Mouse (Mus musculus): ENCODE results near the gene Nmt1.

The Nmt1 gene

DNA sequence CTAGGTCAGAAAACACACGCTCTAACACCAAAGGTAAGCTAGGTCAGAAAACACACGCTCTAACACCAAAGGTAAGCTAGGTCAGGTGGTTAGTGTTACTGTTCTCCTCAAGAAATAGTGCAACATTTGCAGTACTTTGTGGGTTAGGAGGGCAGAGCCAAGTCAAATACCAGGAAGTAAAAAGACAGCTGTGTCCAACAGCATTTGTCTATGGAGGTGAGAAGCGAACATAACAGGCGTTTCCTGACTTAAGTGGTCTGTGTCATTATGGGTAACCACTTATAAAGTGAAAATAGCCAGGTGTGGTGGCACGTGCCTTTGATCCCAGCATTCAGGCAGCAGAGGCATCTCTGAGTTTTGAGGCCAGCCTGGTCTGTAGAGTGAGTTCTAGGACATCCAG is 21.6 kb downstream of the Nmt1 start:
- DNase-seq = no peak

DNA sequence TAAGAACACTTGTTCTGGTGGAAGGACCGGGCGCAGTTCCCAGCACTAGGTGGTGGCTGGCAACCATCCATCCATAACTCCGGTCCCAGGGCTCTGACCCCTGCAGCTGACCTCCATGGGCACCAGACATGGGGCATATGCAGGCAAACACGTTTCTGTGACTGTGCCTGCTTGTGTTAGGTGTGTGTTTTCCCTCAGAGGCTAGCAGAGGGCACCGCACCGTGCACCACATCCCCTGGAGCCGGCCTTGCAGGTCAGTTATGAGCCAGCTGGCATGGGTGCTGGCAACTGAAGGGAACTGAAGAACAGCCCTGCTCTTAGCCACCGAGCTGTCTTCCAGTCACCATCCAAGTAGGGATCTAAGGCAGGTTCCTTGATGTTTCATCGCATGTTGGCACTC is 22.2 kb downstream of the Nmt1 start:
- no peak for DNase-seq

DNA sequence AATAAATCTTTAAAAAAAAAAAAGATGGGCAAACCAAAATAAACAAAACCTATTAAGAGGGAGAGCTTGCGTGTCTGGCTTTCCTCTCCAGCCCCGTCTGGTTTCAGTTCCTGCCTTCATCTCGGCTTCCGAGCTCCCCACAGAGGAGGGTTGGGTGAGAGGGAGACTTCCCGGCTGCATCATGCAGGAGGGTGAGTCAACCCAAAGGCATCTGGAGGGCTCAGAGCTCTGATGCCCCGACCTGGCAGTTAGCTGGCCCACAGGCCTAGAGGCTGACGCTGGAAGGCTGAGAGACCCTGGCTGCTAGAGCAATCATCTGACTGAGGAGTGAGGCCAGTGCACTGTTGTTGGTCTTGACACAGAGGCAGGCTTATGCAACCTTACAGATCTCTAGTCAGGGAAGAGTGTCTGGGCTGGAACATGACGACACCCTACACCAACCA is 23.3 kb downstream of the Nmt1 start:
- no peak for DNase-seq

DNA sequence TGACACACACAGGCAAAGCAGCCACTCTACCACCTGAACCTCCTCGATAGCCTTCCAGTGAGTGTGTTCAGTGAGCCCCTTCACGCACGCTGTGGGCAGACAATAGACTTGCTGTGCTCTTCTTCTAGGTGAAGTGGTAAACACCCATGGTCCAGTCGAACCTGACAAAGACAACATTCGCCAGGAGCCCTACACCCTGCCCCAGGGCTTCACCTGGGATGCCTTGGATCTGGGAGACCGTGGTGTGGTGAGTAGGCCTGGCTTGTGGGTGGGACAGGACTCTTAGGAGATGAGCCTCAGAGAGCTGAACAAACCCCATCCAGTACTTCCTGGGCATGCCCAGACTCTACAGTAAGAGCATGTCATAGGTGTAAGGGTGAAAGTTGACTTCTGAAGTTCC is 24.1 kb downstream of the Nmt1 start:
- DNase-seq = no peak

DNA sequence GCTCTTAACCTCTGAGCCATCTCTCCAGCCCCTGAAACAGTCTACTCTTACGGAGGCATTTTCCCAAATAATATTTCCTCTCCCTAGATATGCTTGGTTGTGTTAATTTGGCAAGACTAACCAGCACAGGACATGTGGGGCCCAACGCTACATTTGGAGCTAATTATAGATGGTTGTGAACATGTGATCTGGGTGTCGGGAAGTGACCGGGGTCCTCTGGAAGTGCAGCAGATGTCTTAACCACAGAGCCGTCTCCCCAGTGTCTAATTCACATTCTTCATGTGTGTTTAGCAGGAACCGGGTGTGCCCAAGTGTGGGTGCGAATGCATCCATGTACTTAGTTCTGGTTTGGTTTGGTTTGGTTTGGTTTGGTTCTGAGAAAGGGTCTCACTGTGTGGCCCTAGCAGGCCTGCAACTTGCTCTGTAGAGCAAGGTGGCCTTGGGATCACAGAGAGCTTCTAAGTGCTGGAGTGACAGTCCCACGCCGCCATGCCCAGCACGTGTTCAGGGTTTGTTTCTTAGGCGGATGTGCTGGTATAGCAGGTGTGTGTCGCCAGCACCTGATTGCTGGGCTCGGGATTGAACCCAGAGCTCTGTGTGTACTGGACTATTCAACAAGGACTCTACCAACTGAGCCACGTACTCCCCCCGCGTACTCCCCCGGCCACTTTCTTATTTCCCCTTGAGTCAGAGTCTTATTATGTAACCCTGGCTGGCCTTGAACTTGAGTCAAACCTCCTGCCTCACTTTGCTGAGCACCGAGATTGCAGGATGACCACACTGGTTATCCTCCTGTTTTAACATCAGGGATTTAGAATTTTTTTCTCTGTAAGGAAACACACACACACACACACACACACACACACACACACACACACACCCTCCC is 25.4 kb downstream of the Nmt1 start:
- no peak for DNase-seq

DNA sequence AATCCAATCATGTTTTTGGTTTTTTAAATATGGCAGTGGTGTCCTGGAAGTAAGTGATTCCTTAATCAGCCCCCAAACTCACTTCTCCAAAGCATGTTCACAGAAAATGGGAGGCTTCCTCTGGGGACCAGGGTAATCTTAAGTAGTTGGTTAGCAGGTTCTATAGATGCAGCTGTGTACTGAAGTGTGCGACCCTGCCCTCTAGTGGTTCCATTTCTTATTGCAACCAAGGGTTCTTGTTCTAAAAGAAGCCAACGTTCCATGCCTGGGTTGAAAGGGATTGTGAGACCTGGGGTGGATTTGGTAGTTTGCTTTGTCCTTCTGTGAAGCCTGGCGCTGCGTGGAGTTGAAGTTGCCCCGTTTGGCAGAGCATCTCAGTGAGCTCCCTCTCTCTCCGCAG is 26.8 kb downstream of the Nmt1 start:
- DNase-seq = peak; percentile 78

DNA sequence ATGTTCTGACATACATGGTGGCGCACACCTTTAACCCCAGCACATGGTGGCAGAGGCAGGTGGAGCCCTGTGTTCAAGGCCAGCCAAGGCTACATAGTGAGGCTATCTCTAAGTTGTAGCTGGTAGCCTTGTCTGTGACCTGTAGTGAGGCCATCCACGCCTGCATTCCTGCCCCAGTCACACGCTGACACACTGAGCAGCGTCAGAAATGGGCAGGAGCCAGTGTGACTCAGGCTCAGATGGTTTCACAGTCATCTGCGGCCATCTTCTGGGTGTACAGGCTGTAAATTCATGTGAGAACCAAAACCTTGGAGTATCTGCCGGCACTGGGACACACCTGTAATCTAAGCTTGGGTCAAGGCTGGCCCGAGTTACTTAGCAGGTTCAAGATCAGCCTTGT is 28.6 kb downstream of the Nmt1 start:
- DNase-seq = no peak

DNA sequence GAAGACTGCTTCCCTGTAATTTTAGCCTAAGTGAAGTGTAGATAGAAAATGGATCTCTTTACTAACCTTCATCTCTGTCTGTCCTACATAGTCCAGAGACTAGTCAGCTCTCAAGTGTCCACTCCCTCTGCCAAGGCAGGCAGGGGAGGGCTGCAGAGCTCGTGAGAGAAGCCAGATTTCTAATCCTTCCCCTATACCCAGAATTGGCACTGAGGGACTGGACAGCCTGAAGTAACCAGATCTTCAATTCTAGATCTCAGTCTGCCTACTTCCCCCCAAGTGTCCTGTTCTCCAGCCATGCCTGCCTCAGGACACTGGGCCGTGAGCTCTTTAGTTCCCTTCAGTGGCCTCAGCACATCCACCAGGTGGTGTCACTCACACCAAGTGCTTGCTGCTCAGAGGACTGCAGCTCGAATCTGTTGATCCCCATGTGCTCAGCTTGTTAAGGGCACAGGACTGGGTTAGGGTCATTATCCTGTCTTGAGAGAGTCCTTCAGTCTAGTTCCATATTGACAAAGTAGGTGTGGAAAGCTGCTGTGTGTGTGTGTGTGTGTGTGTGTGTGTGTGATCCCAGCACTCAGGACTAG is 30.6 kb downstream of the Nmt1 start:
- no peak for DNase-seq

DNA sequence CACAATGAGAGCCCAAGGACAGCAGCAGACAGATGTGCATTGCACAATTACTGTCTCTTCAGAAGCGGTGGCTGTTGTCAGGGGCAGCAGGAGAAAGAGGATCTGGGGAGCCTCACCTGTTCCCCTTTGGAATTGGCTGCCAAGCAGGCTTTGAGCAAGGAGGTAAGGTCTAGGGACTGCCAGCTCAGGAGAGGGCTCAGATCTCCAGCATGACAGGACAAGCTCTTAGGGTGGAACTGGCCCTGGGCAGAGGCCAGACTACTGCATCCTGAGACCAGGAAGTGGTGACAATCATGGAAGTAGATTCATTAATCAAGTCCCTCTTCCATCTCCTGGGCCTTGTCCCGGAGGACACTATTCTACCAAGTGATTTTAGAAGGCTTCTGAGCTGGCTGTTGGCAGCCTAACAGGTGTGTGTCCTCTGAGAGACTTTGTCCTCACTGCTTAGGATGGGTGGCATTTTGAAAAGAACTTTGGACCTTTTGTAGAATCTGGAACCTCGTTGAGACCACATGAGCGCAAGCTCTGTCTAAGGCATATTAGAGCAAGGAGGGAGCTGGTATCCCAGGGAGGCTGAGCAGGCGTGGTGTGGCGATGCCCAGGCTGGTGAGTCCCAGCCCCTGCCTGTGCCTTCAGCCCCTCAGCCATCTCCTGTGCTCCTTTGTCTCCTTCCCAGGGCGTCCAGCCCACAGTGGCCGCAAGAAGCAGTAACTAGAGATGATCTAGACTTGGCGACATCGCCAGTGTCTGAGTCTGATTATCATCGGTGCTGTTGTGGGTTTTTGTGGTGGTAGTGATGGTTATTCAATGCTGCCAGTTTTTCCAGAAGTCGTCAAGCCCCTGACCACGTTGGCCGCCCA is 38.4 kb downstream of the Nmt1 start:
- DNase-seq = no peak

DNA sequence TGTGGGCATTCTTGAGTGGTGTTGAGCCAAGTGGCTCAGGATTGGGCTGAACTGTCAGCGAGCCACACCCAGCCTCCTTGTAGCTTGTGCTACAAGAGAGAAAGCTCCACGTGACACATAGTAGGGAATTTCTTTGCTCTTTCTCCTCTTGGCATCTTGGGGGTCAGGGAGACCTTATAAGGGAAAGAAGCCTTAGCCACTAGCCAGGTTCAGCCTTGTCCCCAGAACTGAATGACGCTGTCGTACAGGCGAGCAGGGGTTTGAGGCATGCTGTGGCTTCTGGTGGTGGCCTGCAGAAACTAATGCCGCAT is 39.0 kb downstream of the Nmt1 start:
- no peak for DNase-seq

DNA sequence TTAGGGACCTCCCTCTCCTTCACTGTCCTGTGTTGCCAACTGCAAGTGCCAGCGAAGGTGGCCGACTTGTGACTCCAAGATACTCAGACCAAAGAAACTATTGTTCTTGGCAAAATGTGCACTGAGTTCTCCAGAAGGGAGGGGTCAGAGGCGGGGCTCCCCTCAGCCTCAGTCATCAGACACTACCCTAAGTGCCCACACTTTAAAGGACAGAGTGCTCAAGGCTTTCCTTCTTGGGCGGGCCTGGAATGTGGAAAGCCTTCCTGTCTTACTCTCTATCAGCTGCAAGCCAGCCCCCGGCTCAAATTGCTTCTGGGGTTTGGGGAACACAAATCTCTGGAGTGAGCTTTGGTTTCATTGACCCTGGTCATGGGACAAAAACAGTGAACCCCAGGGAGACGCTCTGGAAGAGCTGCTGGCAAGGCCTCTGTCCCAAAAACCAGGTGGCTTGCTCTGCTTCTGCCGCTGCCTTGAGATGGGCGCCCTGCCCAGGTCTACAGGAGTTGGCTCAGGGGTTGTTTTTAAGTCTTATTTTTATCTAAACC is 39.5 kb downstream of the Nmt1 start:
- no peak for DNase-seq

DNA sequence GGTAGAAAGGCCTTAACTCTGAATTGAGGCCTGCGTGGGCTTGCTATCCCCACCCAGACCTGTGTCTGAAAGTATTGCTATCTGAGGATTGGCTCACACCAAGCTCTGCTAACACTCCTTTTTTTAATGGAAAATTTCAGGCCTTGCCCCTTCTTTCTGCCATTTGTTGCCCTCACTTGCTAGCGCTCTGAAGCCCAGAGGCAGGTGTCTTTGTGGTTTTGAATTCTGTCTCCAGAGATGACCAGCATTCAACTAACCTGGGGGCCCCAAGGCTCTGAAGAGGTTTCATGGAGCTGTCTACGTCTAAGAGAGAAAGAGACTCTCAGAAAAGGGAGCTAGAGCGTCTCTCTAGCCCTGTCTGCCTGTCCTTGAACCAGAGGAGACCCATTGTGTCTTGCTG is 40.3 kb downstream of the Nmt1 start:
- no peak for DNase-seq

DNA sequence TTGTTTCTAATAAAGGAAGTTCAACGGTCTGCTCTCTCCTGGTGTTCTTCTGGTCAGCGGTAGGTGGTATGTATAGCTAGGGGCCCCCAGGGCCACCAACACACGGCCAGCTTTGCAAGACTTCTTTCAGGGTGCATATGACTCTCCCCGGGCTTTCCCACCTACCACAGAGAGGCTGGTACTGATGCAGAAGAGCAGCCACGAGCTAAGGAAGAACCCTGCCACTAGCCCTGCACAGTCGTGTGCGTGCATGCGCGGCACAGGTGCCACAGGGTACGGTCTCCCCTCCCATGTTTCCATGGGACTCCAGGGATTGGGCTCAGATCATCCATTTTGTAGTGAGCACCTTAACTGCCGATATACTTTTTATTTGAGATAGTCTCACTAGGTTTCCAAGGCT is 40.9 kb downstream of the Nmt1 start:
- DNase-seq = no peak

DNA sequence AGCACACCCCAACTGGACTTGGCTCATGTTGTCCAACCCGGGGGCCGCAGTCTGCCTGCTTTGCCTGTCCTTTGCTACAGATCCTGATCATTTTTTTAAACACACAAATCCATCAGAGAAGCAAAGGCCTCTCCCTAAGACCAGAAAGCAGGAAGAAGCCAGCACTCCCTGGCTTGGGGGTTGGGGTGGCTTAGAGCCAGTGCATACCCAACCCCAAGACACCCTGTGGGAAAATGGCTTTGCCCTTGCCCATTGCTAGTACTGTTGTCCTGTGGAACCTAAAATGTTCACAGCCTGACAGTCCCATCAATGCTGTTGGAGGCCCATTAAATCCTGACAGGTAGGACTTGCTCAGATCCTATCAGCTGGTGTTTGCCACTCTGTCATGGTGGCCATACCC is 41.7 kb downstream of the Nmt1 start:
- no peak for DNase-seq

DNA sequence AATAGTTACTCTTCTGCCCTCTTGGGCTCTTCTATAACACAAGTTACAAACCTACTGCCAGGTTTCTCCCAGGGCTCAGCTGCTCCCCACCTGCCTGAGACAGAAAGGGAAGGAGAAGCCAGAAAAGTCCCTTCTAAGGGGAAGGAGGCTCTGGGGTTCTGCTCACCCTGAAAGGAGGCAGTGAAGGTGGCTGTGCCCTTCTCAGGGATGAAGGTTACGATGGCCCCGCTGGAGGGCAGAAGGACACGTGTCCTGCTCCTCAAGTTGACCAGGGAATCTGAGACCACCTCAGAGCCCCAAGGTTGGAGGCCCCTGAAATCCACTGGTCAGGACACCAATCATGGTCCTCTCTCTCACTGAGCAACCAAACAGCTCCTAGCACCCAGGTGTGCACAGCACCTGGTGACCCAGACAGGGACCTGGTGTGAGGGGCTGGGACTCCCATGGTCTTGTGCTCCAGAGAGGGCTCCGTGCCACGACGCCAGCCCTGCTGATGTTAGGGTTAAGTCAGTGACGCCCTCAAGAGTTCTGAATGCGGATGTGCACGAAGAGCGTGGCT is 42.4 kb downstream of the Nmt1 start:
- no peak for DNase-seq

DNA sequence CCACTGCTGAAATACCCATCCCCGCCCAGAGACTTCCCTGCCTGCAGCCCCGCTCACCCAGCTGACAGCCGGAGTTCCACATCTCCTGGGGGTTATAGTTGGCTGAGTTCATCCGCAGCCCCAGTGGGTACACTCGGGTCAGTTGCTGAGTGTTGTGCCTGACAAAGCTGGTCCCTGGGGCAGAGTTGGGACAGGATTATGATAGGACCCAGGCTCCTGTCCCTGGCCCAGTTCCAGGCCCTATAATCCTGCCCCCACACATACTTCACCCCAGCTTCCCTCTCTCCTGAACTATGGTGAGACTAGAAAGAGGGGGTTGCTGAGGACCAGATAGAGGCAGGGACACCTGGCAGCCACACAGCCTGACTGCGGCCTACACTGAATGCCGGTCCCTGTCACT is 45.7 kb downstream of the Nmt1 start:
- no peak for DNase-seq

DNA sequence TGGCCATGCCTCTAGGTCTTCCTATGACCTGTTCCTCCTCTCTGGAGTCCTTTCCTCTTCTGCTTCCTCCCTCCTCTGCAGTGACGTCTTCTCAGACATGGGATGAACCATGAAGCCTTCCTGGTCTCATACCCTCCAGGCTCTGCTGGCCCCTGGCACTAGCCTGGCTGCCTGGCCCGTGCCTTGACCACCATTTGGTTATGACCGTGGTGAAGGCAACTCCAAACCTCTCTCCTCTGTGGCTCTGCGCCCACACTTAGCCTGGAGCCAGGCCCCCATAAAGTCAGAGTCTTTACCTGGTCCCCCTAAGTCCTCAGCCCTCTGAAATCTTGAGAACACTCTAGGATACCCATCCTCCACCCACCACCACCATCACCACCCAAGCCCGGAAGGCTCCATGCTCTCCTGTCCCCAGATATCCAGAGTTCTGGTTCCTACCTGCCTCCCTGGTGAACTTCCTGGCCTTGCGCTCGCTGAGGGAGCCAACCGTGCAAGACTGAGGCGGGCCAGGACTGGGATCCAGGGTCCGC is 46.2 kb downstream of the Nmt1 start:
- no peak for DNase-seq

DNA sequence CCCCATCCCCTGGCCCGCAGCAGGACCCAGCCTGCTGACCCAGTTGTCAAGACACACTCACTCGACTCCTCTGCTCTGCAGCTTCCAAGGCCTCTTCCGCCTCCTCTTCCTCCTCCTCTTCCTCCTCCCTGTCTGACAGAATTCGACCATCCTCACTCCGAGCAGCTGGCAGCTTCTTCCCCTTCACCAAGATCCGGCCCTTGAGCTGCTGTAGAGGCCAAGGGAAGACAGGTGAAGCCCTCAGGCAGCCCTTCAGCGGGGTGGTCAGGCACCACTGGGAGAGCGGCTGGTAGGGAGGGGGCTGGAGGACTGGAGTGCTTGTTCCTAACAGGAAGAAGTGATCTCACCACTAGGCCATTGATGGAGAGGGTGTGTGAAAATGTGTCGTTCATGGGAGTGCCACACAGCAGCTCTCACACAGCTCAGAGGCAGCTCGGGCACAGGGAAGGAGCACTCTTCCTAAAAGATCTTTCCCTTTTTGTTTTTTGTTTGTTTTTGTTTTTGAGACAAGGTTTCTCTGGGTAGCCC is 46.9 kb downstream of the Nmt1 start:
- DNase-seq = no peak

DNA sequence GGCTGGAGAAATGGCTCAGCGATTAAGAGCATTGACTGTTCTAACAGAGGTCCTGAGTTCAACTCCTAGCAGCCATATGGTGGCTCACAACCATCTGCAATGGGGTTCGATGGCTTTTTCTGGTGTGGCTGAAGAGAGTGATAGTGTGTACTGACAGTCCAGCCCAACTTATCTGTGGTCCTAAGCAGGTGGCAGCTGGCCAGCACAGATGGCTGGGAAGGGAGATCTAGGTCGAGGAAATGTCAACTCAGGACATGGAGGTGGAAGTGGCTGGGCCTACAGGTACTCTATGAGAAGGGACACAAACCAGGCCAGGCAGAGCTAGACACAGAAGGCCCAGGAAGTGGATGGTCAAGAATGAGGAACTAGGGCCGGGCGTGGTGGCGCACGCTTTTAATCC is 48.0 kb downstream of the Nmt1 start:
- DNase-seq = no peak

DNA sequence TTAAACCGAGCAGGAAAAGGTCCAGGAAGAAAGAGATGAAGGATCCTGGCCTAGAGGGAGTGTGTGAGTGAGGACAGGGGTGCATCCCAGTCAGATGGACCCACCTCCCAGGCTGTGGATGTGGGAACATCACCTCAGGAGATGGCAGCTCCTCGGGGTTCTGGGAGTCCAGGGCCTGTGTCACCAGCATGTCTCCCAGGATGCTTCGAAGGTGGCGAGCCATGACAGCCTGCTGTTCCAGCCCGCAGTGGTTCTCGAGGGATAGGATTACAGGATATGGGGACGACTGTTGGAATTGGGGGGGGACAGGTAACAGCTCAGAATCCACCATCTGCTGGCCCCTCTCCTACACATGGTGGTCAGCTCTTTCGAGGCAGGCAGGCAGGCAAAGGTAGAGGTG is 48.6 kb downstream of the Nmt1 start:
- DNase-seq = no peak

DNA sequence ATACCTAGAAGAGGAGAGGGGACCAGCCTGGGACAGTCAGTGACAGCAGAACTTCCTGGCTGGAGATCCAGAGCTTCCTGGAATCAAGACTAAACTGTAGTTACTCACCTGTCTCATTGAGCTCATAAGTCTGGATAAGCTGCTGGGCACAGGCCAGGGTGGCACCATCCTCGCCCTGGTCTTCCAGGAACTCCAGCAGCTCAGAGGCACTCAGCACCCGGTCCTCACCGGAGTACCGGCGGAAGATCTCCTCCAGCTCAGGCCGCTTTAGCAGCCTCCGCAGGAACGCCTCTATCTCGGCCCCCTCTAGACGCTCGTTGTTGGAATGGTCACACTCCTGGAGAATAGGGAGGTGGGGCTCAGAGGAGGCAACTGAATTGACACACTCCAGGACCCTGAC is 50.1 kb downstream of the Nmt1 start:
- no peak for DNase-seq

DNA sequence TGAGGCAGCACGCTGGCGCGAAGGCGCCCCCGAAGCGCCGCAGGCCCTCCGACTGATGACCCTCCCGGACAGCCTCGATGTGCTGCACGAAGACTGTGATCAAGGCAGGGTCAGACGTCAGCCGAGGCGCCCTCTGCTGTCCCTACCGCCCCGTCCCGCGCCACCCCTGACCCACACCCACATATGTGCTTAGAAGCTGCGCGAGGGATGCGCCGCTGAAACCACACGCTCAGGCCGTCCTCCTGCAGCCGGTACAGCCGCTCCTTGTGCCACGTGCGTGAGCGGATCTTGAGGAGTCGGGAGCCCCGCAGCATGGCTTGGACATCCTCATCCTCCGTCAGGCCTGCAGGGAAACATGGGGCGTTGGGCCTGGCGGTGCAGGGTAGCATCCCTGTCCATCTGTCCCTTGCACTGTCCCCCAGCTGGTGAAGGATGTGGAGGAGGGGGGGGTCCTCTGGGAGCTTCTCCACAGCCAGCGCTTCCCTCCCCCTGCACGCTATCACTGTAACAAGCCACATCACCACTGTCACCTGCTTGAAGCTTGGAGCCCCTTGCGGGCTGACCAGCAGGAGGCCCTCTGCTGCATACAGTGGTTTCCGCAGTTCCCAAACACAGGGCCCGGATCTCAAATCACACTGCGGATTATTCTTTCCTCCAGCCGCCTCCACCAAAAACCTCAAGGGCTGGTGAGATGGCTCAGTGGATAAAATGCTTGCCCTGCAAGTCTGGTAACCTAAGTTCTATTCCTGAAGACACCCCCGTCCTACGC is 52.5 kb downstream of the Nmt1 start:
- DNase-seq = no peak
